Mouse (Mus musculus) bone marrow macrophage, adult 2 months (primary cell): Measurements from ENCODE around the gene Parp11. TPM values are rescaled to one million over a fixed set of nuclear protein-coding genes. Genes with fewer than 3 reads are reported as not detected.
"Not testable (repeated sequence)": the region's sequence is repeated elsewhere in the genome, so short reads cannot be mapped to it uniquely, and the experiment has no call there.

ENCODE experiments used
- H3K27ac ChIP-seq: 2 replicates; pipeline ENCODE4 v1.5.1; 2012; ENCODE audit warnings: low read depth, low read length; ENCODE audit not compliant: insufficient read depth
- H3K4me1 ChIP-seq: 2 replicates; pipeline ENCODE4 v1.6.1; 2012; ENCODE audit warnings: low read length; ENCODE audit not compliant: control insufficient read depth, insufficient read depth
- H3K4me3 ChIP-seq: 2 replicates; pipeline ENCODE4 v1.5.1; 2012; ENCODE audit warnings: mild to moderate bottlenecking, low read length, moderate library complexity; ENCODE audit not compliant: insufficient read depth
- CTCF ChIP-seq: IDR thresholded peaks from 2 replicates; pipeline ENCODE4 v1.5.1; 2012; ENCODE audit warnings: low read depth, mild to moderate bottlenecking, low read length, moderate library complexity
- POLR2A ChIP-seq: IDR thresholded peaks from 2 replicates; pipeline ENCODE4 v1.6.1; 2012; ENCODE audit warnings: mild to moderate bottlenecking, low read depth, low read length, borderline replicate concordance
- polyA plus RNA-seq: library from polyadenylated mRNA; stranded (reverse); fragments of >200 nt; gene quantifications from 2 replicates; pipeline ENCODE4 v1.2.4, GENCODE M21; 2012; ENCODE audit not compliant: missing spikeins, insufficient read depth, insufficient read length

Parp11 gene
- polyA plus RNA-seq, 1 experiment, result 37.5 TPM

DNA sequence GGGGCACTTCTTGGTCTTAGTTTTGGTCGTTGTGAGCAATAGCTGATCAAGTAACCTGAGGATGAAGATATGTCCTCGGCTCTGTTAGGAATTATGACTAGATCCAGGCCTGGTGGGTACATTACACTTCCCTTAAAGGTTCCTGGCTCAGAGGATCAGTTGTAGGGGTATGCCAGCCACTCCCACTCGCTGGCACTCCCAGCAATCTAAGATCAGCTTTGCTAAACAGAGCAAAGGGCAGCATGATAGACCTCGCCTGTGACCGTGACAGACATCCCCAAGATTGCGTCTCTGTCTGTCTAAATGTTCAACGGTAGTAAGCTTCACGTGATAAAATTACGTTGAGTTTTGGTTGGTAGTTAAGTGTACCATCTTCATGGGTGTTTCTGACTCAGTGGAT is 47.7 kb downstream of the Parp11 start:
- TF ChIP-seq POLR2A (no peak), CTCF (no peak)
- no peak overlapping the region for H3K27ac ChIP-seq
- H3K4me1 ChIP-seq, result peaks cover 4% of the 10 kb centered on the region; the same call in 1 of the 2 replicates
- no peak overlapping the region for H3K4me3 ChIP-seq

DNA sequence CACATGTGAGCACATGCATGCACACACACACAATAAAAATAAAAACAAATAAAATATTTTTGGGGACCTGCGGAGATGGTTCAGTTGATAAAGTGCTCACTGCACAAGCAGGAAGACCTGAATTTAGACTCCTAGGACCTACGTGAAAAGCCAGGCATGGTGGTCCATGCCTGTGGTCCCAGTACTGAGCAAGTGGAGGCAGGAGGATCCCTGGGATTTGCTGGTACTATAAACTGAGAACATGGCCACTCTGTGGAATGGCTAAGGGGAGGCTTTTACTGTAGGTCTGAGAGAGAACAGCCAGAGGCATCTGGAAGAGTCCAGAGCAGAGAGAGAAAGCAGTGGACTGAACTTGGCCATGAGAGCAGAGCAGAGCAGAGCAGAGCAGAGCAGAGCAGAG is 48.6 kb downstream of the Parp11 start:
- Histone ChIP-seq H3K4me3 (no peak overlapping the region), H3K4me1 (peaks cover 4% of the 10 kb centered on the region; the same call in 1 of the 2 replicates), H3K27ac (no peak overlapping the region)
- TF ChIP-seq CTCF (no peak), POLR2A (no peak)

DNA sequence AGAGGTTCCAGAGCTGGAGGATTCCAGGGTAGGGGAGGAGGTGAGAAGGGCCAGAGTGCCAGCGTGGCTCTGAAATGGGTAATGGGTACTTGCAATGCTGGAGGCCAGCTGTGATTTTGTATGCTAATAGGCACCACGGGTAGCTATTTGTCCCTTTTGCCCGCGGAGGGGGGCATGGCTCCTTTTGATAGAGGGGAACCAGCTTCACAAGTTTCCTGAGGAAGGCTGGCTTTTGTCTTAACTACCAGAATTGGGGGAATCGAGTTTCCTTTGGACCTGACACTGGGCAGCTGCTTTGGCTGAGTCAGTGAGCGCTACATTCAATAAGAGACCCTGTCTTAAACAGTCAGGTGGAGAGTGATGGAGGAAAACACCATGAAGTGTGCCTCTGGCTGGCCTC is 49.2 kb downstream of the Parp11 start:
- no peak for TF ChIP-seq POLR2A
- no peak for TF ChIP-seq CTCF
- Histone ChIP-seq H3K27ac (no peak overlapping the region), H3K4me3 (no peak overlapping the region), H3K4me1 (peaks cover 4% of the 10 kb centered on the region; the same call in 1 of the 2 replicates)

DNA sequence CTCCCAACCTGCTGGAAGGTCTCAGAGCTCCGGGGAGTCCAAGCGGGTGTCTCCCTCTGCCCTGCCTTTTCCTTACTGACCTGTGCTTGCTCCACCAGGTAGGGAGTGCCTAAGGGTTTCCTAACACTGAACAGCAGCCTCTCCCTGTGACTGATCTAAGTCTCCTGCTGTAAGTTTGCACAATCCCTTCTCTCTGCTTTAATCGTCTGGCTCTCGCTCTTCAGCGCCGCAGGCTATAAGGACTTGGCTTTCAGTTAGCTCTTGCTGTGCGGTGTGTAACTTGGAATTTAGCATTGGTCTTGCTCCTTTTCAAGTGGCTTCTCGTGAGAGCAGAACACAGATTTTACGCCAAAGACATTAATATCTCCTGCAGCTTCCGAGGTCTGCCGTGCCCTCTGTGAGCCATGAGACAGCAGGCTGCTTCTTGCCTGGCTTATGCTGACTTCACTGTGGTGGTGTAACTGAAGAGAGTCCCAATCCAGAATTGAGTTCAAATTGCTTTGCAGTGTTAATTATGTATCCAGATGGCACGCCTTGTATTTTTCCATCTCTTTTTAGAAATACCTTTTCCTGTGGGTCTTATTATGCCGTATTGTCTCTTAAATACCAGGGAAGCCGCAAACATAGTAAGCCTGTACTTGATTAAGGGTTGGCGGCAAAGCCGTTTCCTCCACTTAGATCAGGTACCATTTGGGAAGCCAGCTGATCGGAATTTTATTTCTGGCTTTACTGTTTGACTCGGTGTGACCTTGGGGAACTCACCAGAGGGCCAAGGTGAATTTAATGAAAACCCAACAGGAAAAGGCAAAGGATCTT is 50.4 kb downstream of the Parp11 start:
- Histone ChIP-seq H3K27ac (no peak overlapping the region), H3K4me3 (no peak overlapping the region), H3K4me1 (no peaks in the 10 kb centered on the region)
- TF ChIP-seq POLR2A (no peak), CTCF (no peak)

DNA sequence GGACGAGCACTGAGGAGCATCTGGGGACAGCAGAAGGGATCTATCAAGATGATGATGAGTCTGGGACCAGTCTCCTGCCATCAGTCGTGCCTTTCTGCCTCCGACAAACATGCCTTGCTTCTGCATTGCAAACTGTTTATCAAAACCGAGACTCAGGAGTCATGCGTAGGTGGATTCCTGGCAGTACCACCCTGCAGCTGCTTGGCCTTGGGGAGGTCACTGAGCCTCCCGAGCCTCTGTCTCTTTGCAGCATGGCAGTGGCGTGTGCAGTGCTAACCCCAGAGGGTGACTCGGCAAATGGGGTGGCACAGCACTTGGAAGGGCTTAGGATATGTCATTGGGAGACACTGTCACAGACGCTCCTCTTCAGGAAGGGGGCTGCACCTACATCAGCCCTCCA is 53.5 kb downstream of the Parp11 start:
- H3K4me1 ChIP-seq, result no peaks in the 10 kb centered on the region
- no peak overlapping the region for H3K4me3 ChIP-seq
- TF ChIP-seq CTCF (no peak), POLR2A (no peak)
- H3K27ac ChIP-seq, result no peak overlapping the region

DNA sequence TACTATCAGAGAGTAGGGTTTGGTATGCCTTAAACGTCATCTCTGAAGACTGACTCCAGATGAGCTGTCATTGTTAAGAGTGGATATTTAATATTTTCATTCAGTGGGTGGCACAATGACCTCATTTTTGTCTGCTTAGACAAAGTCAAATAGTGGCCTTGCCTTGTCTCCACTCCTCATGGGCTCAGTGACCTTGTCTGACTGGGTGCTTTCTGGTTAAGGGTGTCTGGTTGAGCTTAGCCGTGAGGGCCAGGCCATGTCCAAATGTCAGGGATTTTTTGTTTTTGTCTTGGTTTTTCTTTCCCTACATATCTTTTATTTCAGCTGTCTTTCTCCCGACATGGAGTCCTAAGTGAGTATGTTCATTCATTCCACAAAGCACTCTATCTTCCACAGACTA is 54.2 kb downstream of the Parp11 start:
- H3K4me3 ChIP-seq, result no peak overlapping the region
- no peak for TF ChIP-seq POLR2A
- no peak for TF ChIP-seq CTCF
- no peaks in the 10 kb centered on the region for H3K4me1 ChIP-seq
- H3K27ac ChIP-seq, result no peak overlapping the region

DNA sequence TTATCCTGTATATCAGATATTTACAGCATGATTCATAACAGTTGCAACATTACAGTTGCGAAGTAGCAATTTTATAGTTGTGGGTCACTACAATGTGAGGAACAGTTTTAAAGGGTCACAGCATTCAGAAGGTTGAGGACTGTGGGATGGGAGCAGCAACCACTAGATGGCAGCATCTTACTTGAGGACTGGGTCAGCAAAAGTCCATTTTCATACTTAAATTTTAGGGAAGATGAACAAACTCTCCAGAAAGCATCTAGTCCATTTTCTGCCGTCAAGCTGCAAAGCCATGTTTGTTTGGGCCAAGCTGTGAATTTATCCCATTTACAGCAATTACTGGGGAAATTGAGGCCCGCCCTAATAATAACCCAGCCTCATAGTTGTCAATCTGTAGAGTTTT is 55.9 kb downstream of the Parp11 start:
- Histone ChIP-seq H3K4me1 (no peaks in the 10 kb centered on the region), H3K4me3 (no peak overlapping the region), H3K27ac (no peak overlapping the region)
- TF ChIP-seq POLR2A, result no peak
- TF ChIP-seq CTCF, result no peak

DNA sequence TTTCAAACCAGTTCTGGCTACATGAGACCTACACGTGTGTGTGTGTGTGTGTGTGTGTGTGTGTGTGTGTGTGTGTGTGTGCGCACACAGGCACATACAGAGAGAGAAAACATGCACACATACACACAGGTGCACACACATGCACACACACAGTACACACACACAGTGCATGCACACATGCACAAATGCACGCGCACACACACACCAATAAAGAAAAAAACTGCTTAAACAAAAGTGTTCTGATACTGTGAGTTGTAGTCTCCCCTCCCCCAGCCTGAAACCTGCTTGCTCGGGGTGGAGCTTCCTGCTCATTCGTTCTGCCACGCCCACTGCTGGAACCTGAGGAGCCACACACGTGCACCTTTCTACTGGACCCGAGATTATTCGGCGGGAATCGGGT is 67.1 kb downstream of the Parp11 start:
- not testable (repeated sequence) for H3K4me3 ChIP-seq, H3K4me1 ChIP-seq, H3K27ac ChIP-seq

DNA sequence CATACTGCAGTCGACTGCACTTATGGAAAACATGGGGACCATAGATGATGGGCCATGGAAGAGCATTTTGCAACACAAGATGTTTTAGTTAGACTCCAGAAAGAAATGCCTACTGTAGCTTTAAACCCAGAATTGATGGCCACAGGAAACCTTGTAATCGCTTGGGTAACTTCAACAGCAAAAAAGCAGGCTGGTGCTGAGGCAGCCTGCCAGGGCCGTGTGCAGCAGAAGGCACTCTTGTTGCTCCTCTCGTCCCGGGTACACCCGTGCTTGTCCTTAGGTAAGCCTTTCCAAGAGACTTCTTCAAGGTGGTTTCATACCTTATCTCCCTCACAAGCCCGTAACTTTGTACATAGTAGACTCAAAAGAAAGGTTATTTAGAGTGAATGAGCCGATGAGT is 74.5 kb downstream of the Parp11 start:
- TF ChIP-seq POLR2A (no peak), CTCF (no peak)
- H3K4me1 ChIP-seq, result no peaks in the 10 kb centered on the region
- no peak overlapping the region for H3K4me3 ChIP-seq
- H3K27ac ChIP-seq, result no peak overlapping the region

DNA sequence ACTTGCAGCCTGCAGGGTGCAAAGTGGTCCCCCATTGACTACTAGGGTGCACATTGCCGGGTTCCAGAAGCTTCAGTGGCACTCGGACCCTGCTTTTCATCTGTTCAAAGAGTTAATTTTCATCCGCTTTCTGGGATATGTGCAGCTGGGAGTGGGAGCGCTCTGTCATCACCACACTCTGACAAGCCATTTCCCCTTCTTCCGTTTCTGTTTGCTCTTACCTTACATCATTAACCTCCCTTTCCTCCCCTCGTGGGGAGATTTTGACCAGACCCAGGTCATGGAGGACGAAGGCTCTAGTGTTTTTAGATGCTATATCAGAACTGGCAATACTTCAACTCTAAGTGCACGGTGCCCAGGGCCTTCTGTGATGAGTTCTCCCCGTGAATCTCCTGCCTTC is 75.7 kb downstream of the Parp11 start:
- Histone ChIP-seq H3K4me1 (no peaks in the 10 kb centered on the region), H3K4me3 (no peak overlapping the region), H3K27ac (no peak overlapping the region)
- TF ChIP-seq CTCF, result no peak
- TF ChIP-seq POLR2A, result no peak
